Mouse (Mus musculus): ENCODE data around the gene Drosha.

- TF ChIP-seq CTCF (IDR thresholded peaks at IDR 0.05; ENCODE audit: extremely low read depth, insufficient read depth, insufficient read length, insufficient replicate concordance) (no peak), POLR2A (IDR thresholded peaks at IDR 0.05; ENCODE audit: low read depth, low read length) (no peak)
Observed at GRCm38 (mm10) chr15:12877934-12878333, 53.3 kb downstream of the Drosha start.
